Mouse (Mus musculus) urinary bladder, postnatal 10 days (tissue): Measurements from ENCODE around the gene Camk1g.

Experiments
- DNase-seq: peaks from one replicate; pipeline ENCODE4 v3.0.0; 2022; ENCODE audit warnings: low spot score

The Camk1g gene

GRCm38 (mm10) chr1:193370096-193370495 lies at the start of gene Camk1g:
Camk1g (minus strand) TSS chr1:193370298.
- no peak for DNase-seq

- no peak for DNase-seq
Observed at GRCm38 (mm10) chr1:193419168-193419567, 49.1 kb upstream of the Camk1g start.

DNA sequence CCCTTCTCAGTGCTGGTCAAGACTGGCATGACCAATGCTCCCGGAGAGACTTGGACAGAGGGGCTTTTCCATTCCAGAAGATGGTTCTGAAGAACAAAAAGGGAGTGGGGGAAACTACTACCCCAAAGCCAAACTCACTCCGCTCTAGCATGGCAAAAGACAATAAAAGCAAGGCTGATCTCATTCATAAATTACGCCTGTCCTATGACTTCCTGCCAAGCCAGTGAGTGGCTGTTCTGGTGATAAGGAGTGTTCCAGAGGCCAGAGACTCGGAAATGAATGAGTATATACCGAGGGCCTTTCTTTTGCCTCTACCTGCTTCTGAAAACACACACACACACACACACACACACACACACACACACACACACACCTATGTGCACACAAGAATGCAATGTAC lies 48.6 kb upstream of the Camk1g start:
- DNase-seq, result no peak

DNA sequence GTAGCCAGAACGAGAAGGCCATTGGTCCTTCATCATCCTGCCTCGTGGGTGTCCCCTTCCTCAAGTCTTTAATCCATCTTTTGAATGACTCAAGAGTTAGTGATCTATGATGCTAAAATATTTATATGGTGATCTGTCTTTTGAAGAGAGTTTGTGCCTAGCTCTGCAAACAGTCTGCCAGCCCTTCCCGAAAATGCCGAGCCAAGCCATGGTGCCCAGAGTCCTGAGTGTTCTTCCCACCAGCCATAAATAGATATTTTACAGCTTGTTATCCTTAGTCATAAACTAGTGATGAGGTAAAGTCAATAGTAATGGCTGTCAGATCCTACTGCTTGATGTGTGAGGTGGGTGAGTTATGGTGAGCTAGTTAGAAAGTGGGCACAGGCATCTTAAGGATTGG lies 44.0 kb upstream of the Camk1g start:
- no peak for DNase-seq

DNA sequence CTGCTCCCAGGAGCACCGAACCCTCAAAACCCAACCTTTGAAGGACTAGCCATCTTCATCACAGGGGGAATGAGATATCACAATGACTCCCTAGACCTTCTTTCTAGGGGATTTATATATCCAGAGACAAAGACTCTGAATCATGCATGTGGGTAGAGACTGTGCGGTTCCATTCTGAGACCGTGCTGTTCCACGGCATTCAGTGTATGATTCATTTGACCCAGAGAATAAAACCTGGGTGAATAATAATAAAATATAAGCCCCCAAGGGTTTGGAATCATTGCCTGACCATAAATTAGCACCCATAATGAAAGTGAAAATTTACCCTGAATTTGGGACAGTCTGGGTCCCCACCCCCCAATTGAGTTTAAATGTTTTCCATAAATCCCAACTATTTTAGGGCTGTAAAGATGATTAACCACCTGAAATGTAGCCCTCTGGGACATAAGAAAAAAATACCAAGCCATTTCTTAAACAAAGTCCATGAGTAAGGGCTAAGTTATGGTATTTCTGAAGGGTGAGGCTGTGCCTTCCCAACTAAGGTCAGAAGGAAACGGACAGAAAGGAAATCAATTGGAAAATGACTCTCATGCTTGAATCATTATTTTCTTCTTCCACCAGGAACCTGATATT lies 43.4 kb upstream of the Camk1g start:
- no peak for DNase-seq

DNA sequence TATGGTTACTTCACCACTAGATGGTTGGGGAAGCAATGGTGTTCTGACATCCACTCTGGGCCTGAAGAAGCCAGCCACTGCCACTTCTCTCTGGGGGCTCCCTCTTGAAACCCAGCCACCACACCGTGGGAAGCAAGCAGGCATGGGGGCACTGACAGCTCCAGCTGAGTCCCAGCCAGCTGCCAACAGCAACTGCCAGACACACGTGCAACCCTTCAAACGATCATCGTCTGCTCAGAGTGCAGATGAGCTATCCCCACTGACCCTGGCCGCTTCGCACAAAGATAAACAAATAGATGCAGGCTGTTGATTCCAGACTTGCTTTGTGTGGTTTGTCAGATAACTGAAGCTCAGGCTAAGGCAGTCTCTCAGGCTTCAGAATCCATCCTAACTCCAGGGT lies 37.4 kb upstream of the Camk1g start:
- DNase-seq, result no peak

DNA sequence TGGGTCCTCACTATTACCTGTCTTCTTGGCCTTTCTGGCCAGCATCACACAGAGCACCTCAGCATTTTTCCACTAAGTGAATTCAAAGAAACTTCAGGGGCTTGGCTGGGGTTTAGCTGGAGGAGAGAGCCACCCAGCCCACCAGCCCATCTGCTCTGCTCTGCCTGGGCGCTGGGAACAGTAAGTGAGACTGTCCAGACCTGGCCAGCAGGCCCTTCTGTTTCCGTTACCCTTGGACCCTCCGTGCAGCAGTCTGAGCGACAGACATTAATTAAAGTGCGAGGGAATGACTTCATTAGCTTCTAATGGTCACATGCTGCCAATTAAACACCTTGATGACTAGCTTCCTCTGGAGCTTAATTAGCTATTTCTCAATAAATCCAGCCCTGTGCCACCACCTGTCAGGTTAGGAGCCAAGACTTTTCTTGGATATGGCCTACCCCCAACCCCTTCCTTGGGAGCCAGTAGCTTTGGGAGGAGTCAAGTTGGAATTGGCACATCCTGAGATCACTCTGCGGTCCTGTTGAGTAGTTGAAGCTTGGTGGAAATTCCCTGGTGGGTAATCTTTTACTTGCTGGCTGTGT lies 36.1 kb upstream of the Camk1g start:
- no peak for DNase-seq

DNA sequence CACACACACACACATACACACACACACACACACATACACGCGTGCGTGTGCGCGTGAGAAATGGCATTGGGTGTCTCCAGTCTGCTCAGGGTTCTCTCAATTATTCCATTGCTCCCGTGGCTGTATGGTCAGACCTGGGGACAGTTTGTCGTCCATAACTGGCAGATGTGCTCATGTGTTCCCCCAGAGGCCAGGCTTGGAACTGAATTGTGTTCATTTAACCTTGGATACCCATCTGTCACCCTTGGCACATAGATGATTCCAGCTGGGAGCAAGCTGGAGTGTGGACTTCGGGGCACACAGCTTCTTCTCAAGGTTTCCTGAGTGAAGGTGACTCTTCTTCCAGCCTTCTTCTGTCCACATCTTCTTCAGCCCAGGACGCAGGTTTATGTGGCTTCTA lies 31.6 kb upstream of the Camk1g start:
- no peak for DNase-seq

DNA sequence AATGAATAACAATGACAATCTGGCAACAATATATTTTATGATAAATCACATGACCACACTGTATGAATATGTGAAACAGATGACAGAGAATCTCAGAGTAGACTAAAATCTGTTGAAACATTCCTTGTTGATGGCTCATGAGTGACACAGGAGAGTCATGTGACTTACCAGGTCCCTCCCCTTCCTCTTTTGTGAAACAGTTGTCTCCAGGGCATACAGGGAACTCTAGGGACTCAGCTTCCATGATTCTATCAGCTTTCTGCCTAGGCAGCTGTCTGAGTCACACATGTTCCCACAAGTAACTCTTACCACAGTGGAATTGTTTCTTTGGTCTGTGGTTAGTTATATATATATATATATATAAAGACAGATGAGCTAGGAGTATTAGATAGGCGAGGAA lies 30.2 kb upstream of the Camk1g start:
- no peak for DNase-seq

GRCm38 (mm10) chr1:193398728-193399437 lies 28.8 kb upstream of the Camk1g start:
- no peak for DNase-seq

DNA sequence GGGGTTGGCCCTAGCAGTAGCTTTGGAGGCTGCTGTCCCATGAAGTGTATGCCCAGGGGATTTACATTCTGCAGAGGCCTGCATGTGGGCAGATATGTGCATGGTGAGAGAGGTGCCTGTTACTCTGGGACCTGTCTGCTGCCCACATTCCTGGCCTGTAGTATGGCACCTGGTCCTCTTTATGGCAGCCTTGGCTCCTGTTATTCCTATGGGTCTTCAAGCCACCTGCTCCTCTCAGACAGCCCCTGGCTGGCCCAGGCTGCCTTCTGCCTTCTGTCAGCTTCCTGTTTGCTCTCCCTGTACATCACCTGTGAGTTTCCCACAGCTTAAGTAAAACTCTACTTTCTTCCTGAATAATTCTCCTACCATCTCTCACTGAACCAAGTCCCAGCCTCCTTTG lies 27.0 kb upstream of the Camk1g start:
- no peak for DNase-seq

- DNase-seq, result no peak
Observed at GRCm38 (mm10) chr1:193392266-193392665, 22.2 kb upstream of the Camk1g start.

DNA sequence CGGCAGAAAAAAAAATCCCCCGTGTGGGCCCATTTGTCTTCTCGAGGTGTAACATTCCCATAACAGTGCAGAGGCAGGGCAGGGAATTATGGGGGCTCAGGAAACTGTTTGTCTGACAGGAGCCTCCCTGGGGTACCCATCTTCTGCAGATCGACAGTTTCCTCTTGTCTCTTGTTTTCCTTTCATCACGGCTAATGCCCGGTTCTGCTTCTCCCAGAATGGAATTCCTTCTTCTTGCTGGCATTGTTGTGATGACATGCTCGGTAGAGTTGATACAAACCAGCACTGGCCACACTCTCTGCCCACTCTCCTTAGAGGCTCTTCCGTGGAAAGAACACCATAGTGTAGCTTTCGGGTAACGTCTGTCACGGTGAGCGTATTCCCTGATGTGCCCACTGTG lies 19.9 kb upstream of the Camk1g start:
- no peak for DNase-seq

- no peak for DNase-seq
Observed at GRCm38 (mm10) chr1:193389505-193389904, 19.4 kb upstream of the Camk1g start.

DNA sequence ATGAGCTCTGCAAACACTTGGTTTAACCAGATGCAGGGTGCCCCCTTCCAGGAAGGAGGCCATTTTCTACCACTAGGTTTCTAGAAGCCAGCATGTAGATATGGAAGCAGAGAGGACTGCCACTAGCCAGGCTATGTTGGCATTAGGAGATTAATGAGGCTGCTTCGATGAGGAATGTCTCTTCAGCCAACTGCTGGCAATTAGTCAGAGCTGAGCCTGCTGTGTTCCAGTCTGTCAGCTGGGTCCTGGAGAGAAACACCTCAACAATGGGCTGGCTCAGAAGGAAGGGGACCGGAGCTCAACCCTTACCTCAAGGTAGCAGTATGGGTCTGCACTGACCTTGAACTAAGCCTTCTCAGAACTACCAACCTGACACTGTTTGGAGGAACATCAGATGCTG lies 17.1 kb upstream of the Camk1g start:
- no peak for DNase-seq

GRCm38 (mm10) chr1:193386136-193386535 lies 16.0 kb upstream of the Camk1g start:
- peak; percentile 39 for DNase-seq

GRCm38 (mm10) chr1:193382841-193383462 lies 12.9 kb upstream of the Camk1g start:
- no peak for DNase-seq

DNA sequence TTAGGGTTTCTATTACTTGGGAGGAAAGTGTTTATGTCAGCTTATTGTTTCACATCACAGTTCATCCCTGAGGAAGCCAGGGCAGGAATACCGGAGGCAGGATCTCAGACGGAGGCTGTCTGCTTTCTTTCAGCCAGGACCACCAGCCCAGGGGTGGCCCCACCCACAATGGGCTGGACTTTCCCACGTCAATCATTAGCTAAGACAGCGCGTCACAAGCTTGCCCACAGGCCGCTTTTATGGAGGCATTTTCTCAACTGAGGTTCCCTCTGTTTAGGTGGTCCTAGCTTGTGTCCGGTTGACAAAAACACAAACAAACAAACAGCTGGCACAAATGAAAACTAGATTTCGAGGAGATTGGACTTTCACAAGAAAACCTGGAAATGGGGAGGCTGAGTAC lies 12.3 kb upstream of the Camk1g start:
- no peak for DNase-seq

DNA sequence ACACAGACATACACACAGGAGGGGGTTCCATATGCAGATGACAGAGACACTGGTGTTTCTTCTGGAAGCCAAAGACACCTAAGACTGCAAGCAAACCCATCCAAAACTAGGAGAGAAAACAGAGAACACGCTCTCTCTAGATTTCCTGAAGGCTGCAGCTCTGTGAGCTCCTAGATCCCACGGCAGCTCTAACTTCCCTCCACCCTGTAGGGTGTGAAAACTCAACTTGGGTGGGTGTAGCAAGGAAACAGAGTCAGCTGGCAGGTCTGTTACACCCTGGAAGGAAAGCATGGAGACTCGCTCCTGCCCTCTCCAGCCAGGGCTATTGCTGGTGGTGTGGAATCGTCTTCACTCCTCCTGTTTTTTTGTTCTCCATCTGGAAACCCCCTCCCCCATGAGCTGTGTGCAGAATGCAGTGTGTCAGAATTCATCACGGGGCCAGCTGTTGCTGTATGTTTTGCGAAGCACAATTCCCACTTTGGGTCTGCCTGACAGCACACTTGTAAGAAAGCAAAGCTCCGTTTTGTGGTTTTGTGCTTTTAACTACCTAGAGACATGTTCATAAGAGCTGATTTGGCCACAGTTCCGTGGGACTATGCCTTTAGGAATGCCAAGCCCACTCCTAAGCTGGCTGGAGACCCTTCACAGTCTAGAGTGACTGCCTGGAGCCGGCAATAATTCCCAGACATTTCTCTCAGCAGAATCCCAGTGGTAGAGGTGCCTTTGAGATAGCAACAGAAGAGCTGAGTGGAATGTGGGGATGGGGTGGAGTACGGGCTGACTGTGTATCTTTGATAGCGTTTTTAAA lies 11.7 kb upstream of the Camk1g start:
- DNase-seq, result no peak

- DNase-seq, result no peak
Observed at GRCm38 (mm10) chr1:193380877-193381276, 10.8 kb upstream of the Camk1g start.

DNA sequence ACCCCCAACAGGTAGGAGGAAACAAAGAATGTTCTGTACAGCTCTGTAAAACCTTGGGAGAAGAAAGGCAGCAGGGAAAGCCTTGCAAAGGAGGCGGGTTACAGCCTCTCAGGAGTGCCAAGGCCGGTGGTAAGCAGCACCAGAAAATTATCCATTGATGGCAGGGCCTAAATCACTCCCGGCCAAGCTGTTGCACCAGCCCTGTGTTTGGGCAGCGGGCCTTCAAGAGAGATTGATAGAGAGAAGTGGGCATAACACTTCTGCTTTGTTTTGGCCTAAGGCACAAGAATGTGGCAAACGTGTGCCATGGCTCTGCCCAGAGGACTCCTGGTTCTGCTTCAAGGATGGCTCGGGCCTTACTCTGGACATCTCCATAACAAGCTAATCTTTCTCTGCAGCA lies 9.5 kb upstream of the Camk1g start:
- DNase-seq, result no peak

DNA sequence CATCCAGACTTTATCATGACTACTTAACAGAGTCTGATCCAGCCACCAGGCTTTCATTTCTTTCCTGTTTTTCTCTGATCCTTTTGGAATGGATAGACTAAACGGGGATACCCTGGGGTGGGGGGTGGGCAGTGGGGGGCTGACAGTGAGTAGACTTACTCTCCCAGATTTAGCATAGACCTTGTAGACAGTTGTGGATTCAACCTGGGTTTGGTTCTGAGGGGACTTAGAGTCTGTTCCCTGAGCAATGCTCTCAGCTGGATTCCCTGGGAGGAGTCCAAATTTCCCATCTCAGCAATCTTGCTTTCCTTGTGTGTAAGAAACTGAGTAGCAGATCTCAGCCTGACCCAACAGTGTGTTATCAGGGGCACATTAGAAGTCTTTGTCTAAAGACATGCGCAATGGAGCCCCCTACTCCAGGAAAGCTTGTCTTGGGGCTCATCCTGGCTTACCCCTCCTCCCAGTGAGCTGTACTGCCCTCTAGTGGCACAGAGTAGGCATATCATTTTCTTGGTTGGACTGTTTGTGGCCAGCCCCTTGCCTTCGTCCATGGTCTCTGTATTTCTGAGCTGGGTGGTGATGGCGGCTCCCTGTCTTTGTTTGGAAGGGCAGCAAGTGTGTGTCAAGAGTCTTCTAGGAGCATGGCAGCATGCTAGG lies 6.5 kb upstream of the Camk1g start:
- no peak for DNase-seq
